Mouse (Mus musculus) myocyte (in vitro differentiated cells): ENCODE measurements around the gene Tsga10. TPM values are rescaled to one million over a fixed set of nuclear protein-coding genes. Genes with fewer than 3 reads are reported as not detected.

Source experiments
- H3K27me3 ChIP-seq: one replicate; pipeline ENCODE4 v1.6.1; 2011; ENCODE audit not compliant: control insufficient read depth, insufficient read depth, insufficient read length
- H3K36me3 ChIP-seq: one replicate; pipeline ENCODE4 v1.6.1; 2011; ENCODE audit not compliant: control insufficient read depth, insufficient read depth
- H3K4me2 ChIP-seq: one replicate; pipeline ENCODE4 v1.6.1; 2011; ENCODE audit warnings: low read depth, control low read depth
- H3K4me3 ChIP-seq: one replicate; pipeline ENCODE4 v1.5.1; 2011; ENCODE audit warnings: mild to moderate bottlenecking, control low read depth, moderate library complexity
- H3K79me2 ChIP-seq: one replicate; pipeline ENCODE4 v1.6.1; 2011; ENCODE audit not compliant: control insufficient read depth, insufficient read depth
- H3ac ChIP-seq: one replicate; pipeline ENCODE4 v1.6.1; 2011; ENCODE audit not compliant: control insufficient read depth, insufficient read length
- CEBPB ChIP-seq: IDR thresholded peaks from 2 replicates; pipeline ENCODE4 v1.6.1; 2011; ENCODE audit warnings: mild to moderate bottlenecking, moderate library complexity; ENCODE audit not compliant: poor library complexity, insufficient read depth, severe bottlenecking
- E2F4 ChIP-seq: IDR thresholded peaks from one replicate; pipeline ENCODE4 v1.6.1; 2011; ENCODE audit warnings: mild to moderate bottlenecking, control low read depth, moderate library complexity; ENCODE audit not compliant: insufficient read depth
- MAX ChIP-seq: IDR thresholded peaks from one replicate; pipeline ENCODE4 v1.6.1; 2011; ENCODE audit warnings: low read depth, mild to moderate bottlenecking, control low read depth
- MYOD1 ChIP-seq, 3 experiments: IDR thresholded peaks; one replicate each; pipeline ENCODE4 v1.6.1; 2011; ENCODE audit warnings: control low read depth in 2 of 3, low read depth in 2 of 3, mild to moderate bottlenecking in 2 of 3, moderate library complexity in 1 of 3; ENCODE audit not compliant: insufficient read length in 2 of 3, control insufficient read depth in 1 of 3
- MYOG ChIP-seq, 3 experiments: IDR thresholded peaks; one replicate each; pipeline ENCODE4 v1.6.1; 2011; ENCODE audit warnings: control low read depth in 2 of 3, low read depth in 2 of 3, mild to moderate bottlenecking in 2 of 3; ENCODE audit not compliant: insufficient read length in 2 of 3, control insufficient read depth in 1 of 3, insufficient read depth in 1 of 3
- POLR2A ChIP-seq: IDR thresholded peaks from one replicate; pipeline ENCODE4 v1.6.1; 2011; ENCODE audit warnings: low read depth, mild to moderate bottlenecking, control low read depth, moderate library complexity; ENCODE audit not compliant: insufficient read length
- POLR2AphosphoS2 ChIP-seq: IDR thresholded peaks from one replicate; pipeline ENCODE4 v1.6.1; 2011; ENCODE audit warnings: low read depth, control low read depth; ENCODE audit not compliant: insufficient read length
- REST ChIP-seq: IDR thresholded peaks from one replicate; pipeline ENCODE4 v1.6.1; 2011; ENCODE audit warnings: mild to moderate bottlenecking, control low read depth, moderate library complexity; ENCODE audit not compliant: insufficient read depth, insufficient read length
- SRF ChIP-seq: IDR thresholded peaks from one replicate; pipeline ENCODE4 v1.6.1; 2011; ENCODE audit warnings: low read depth; ENCODE audit not compliant: control insufficient read depth, insufficient read length
- TCF12 ChIP-seq: IDR thresholded peaks from one replicate; pipeline ENCODE4 v1.6.1; 2011; ENCODE audit warnings: mild to moderate bottlenecking, control low read depth; ENCODE audit not compliant: poor library complexity, insufficient read depth, severe bottlenecking
- TCF3 ChIP-seq: IDR thresholded peaks from one replicate; pipeline ENCODE4 v1.6.1; 2011; ENCODE audit warnings: low read depth, control low read depth; ENCODE audit not compliant: insufficient read length
- USF1 ChIP-seq: IDR thresholded peaks from one replicate; pipeline ENCODE4 v1.6.1; 2011; ENCODE audit warnings: low read depth, mild to moderate bottlenecking, control low read depth, moderate library complexity
- polyA plus RNA-seq: library from polyadenylated mRNA; unstranded; fragments of >200 nt; fragmentation: generic; extraction: Trizol; gene quantifications from one replicate; pipeline ENCODE4 v1.2.1, GENCODE M21; 2012; ENCODE audit warnings: missing spikeins

Gene Tsga10
- polyA plus RNA-seq, 1 experiment = 1.7 TPM

DNA sequence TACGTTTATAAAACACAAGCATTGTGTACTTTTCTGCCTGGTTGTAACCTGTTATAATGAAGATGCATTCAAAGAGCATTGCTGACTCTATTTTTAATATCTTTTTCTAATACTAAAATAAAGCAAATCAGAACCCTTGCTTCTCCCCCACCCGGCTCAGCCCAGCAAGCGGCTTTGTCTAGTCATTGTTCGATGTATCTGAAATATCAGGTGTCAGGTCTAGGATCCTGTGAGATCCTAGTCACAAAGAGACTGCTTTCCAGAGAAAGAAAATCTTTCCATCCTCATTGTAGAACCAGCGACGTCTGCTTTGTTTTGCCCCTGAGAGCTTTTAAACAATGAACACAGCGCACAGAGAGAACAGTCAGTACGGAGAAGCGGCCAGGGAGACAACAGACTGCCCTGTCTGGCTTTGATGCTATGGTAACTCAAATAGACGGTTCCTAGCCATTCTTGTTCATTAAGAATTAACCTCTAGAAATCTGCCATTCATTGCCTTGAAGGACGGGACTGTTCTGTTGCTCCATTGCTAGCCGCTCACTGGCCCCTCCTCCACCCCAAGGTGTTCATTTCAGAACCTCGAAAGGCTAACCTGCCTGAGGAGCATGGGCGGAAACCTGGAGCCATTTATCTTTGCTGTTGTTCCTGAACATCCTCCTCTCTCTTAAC, 123.5 kb downstream of the Tsga10 start:
- Histone ChIP-seq H3K27me3 (no peaks in the 10 kb centered on the region), H3K79me2 (no peaks in the 10 kb centered on the region), H3K4me3 (no peak overlapping the region), H3ac (no peak overlapping the region), H3K36me3 (no peaks in the 10 kb centered on the region), H3K4me2 (no peak overlapping the region)
- TF ChIP-seq MAX (no peak), MYOD1 (IDR thresholded peaks at IDR 0.05; ENCODE audit: control insufficient read depth in 1 of 3, insufficient read length in 2 of 3, low read depth in 2 of 3) (no peak), POLR2A (no peak), SRF (no peak), REST (no peak), CEBPB (no peak), USF1 (no peak), E2F4 (no peak), TCF12 (no peak), TCF3 (no peak), MYOG (IDR thresholded peaks at IDR 0.05; ENCODE audit: control insufficient read depth in 1 of 3, insufficient read depth in 1 of 3, insufficient read length in 2 of 3, low read depth in 2 of 3) (no peak), POLR2AphosphoS2 (no peak)

DNA sequence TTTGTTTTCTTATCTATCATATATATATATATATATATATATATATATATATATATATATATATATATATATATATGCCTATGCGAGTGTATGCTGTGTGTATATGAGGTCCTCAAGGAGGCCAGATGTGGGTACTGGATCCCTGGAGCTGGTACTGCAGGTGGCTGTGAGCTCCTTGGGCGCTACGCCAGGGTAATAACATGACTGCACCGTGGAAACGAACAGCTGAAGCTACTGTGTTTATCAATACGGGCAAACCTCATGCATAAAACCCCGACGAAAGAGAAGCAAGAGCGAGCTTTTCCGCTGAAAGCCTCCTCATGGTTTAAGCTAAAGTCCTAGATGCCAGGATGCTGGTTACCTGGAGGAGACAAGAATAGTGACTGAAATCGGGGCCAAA, 124.1 kb downstream of the Tsga10 start:
- Histone ChIP-seq H3K27me3 (no peaks in the 10 kb centered on the region), H3K4me3 (no peak overlapping the region), H3K36me3 (no peaks in the 10 kb centered on the region), H3K4me2 (no peak overlapping the region), H3ac (no peak overlapping the region), H3K79me2 (no peaks in the 10 kb centered on the region)
- TF ChIP-seq REST = no peak
- no peak for TF ChIP-seq POLR2AphosphoS2
- no peak for TF ChIP-seq MYOG (IDR thresholded peaks at IDR 0.05; ENCODE audit: control insufficient read depth in 1 of 3, insufficient read depth in 1 of 3, insufficient read length in 2 of 3, low read depth in 2 of 3)
- TF ChIP-seq POLR2A = no peak
- no peak for TF ChIP-seq E2F4
- no peak for TF ChIP-seq TCF3

DNA sequence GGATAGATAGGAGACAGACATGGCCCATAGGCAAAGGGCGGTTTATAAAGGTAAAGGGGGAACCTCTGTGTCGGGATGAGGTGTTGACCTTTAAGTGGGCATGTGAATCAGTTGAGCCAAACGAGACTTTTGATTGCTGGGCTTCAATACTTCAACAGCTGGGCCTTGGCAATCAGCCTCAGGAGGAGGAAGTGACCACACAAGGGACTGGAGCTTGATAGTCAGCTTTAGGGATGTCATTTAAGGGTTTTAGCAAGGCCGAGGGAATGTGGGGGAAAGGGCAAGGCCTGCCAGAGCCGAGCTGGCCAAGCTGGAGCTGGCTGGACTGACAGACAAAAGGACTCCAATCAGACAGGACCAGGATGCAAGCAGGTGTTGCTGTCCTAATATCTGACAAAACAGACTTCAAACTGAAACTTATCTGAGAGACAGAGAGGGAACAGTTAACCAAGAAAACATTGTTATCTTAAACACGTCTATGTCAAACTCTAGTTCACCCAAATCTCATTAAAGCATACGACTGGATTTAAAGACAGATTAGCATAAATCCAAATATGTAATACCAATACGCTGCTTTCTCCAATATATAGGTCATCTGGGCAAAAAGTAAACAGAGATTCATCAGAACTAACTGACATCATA, 125.9 kb downstream of the Tsga10 start:
- TF ChIP-seq CEBPB = no peak
- TF ChIP-seq POLR2A = no peak
- TF ChIP-seq POLR2AphosphoS2 = no peak
- TF ChIP-seq E2F4 = no peak
- TF ChIP-seq MAX = no peak
- TF ChIP-seq TCF12 = no peak
- no peak for TF ChIP-seq MYOD1 (IDR thresholded peaks at IDR 0.05; ENCODE audit: control insufficient read depth in 1 of 3, insufficient read length in 2 of 3, low read depth in 2 of 3)
- TF ChIP-seq REST = no peak
- no peak for TF ChIP-seq TCF3
- no peak for TF ChIP-seq MYOG (IDR thresholded peaks at IDR 0.05; ENCODE audit: control insufficient read depth in 1 of 3, insufficient read depth in 1 of 3, insufficient read length in 2 of 3, low read depth in 2 of 3)
- TF ChIP-seq USF1 = no peak
- Histone ChIP-seq H3K27me3 (no peaks in the 10 kb centered on the region), H3K4me2 (no peak overlapping the region), H3K4me3 (no peak overlapping the region), H3ac (no peak overlapping the region), H3K36me3 (no peaks in the 10 kb centered on the region), H3K79me2 (no peaks in the 10 kb centered on the region)

DNA sequence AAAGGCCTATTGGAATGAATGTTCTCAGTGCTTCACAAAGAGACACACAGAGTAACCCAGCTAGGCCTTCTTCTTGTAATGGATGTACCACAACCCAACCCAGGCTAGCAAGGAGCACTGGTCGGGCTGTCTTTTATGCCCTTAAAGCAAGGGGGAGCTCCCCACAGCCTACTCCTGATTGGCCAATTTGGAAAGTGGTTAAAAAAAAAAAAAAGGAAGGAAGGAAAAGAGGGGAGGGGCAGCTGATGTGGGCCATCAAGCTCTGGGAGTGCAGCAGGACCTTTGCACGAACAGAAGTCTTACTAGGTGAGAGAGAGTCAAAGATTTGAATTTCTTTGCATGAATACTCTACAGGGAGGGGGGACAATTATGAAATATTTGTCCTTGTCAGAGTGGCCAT, 127.3 kb downstream of the Tsga10 start:
- Histone ChIP-seq H3K79me2 (no peaks in the 10 kb centered on the region), H3K27me3 (no peaks in the 10 kb centered on the region), H3K4me2 (no peak overlapping the region), H3ac (no peak overlapping the region), H3K4me3 (no peak overlapping the region), H3K36me3 (no peaks in the 10 kb centered on the region)
- no peak for TF ChIP-seq MYOD1 (IDR thresholded peaks at IDR 0.05; ENCODE audit: control insufficient read depth in 1 of 3, insufficient read length in 2 of 3, low read depth in 2 of 3)

DNA sequence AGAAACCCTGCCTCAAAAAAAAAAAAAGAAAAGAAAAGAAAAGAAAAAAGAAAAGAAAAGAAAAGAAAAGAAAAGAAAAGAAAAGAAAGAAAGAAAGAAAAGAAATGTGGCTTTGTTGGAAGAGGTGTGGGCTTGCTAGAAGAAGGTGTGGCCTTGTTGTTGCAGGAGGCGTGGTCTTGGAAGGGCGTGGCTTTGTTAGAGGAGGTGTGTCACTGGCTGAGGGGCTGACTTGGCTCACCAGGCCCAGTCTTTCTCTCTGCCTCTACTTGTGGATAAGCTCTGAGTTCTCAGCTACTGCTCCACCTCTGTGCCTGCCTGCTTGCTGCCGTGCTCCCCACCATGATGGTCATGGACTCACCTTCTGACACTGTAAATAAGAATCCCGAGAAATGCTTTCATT, 129.2 kb downstream of the Tsga10 start:
- no peak overlapping the region for H3K4me2 ChIP-seq
- TF ChIP-seq CEBPB = no peak
- TF ChIP-seq USF1 = no peak
- TF ChIP-seq REST = no peak
- no peak for TF ChIP-seq POLR2AphosphoS2
- TF ChIP-seq MAX = no peak
- TF ChIP-seq POLR2A = no peak
- no peak for TF ChIP-seq E2F4
- TF ChIP-seq SRF = no peak
- no peak for TF ChIP-seq TCF12
- no peak for TF ChIP-seq TCF3
- TF ChIP-seq MYOG (IDR thresholded peaks at IDR 0.05; ENCODE audit: control insufficient read depth in 1 of 3, insufficient read depth in 1 of 3, insufficient read length in 2 of 3, low read depth in 2 of 3) = no peak
- H3K27me3 ChIP-seq = no peaks in the 10 kb centered on the region
- no peak overlapping the region for H3ac ChIP-seq
- H3K4me3 ChIP-seq = no peak overlapping the region
- no peaks in the 10 kb centered on the region for H3K79me2 ChIP-seq
- H3K36me3 ChIP-seq = no peaks in the 10 kb centered on the region
